Comparison of ENCODE assay signal across 8 mouse cellular contexts in genomic region chr1:91459059-91459809, GRCm38 (mm10). TPM values are rescaled to one million over a fixed set of nuclear protein-coding genes. Genes with fewer than 3 reads are reported as not detected.
DNase-seq lines count a peak whose midpoint lies in the region; ATAC-seq and TF ChIP-seq lines count a peak whose summit lies in the region.

Gene Per2, minus strand, starts transcription at chr1:91459324.

- DNase-seq in adrenal gland, postnatal 14 days = peak; percentile 100
- DNase-seq in embryonic facial prominence, embryonic 10.5 days (ENCODE audit: low spot score) = peak; percentile 100
- DNase-seq in left cerebral cortex, postnatal 4 days = peak; percentile 99
- peak; percentile 100 for DNase-seq in midbrain, embryonic 11.5 days (ENCODE audit: low spot score, missing footprints)
- DNase-seq in right cerebral cortex, postnatal 4 days = peak; percentile 99
- peak; percentile 99 for DNase-seq in yolk sac, embryonic 10.5 days (ENCODE audit: low spot score)

- H3K4me1 ChIP-seq in embryonic facial prominence, embryonic 10.5 days = peaks cover 64% of the 10 kb centered on the region
- peaks cover 24% of the 10 kb centered on the region for H3K4me1 ChIP-seq in intestine, postnatal 0 days (replicated peaks; ENCODE audit: control insufficient read depth, insufficient read depth, low read length)
- peaks cover 26% of the 10 kb centered on the region for H3K4me1 ChIP-seq in midbrain, embryonic 11.5 days (ENCODE audit: control insufficient read depth, insufficient read depth, low read length)

- peak within 1 kb of the TSS; percentile 82 for H3K9ac ChIP-seq in intestine, postnatal 0 days (ENCODE audit: low read depth, low read length)
- peak within 1 kb of the TSS; percentile 57 for H3K9ac ChIP-seq in midbrain, embryonic 11.5 days (ENCODE audit: low read length)

- H3K27ac ChIP-seq in embryonic facial prominence, embryonic 10.5 days (replicated peaks) = peak within 1 kb of the TSS; percentile 80
- H3K27ac ChIP-seq in intestine, postnatal 0 days (ENCODE audit: low read depth, low read length) = peak within 1 kb of the TSS; percentile 97
- H3K27ac ChIP-seq in midbrain, embryonic 11.5 days (ENCODE audit: low read depth, low read length) = no peak within 1 kb of the TSS

- H3K4me3 ChIP-seq in embryonic facial prominence, embryonic 10.5 days = peak within 1 kb of the TSS; percentile 79
- H3K4me3 ChIP-seq in intestine, postnatal 0 days (ENCODE audit: low read depth, low read length) = peak within 1 kb of the TSS; percentile 83
- peak within 1 kb of the TSS; percentile 61 for H3K4me3 ChIP-seq in midbrain, embryonic 11.5 days (ENCODE audit: low read depth, low read length)

- intact Hi-C loops in left cerebral cortex, postnatal 4 days (cut with DNase I) = no loop called here

- ATAC-seq in granulocyte monocyte progenitor cell, adult 5-6 weeks (replicated peaks; ENCODE audit: poor library complexity, severe bottlenecking) = peak; percentile 75
- ATAC-seq in intestine, postnatal 0 days = peak; percentile 81
- peak; percentile 96 for ATAC-seq in midbrain, embryonic 11.5 days (ENCODE audit: low FRiP score)

- under 1% methylated on average over 91 of the region's 91 CpGs for WGBS in embryonic facial prominence, embryonic 10.5 days
- under 1% methylated on average over 90 of the region's 91 CpGs for WGBS in intestine, postnatal 0 days
- WGBS in midbrain, embryonic 11.5 days = under 1% methylated on average over 91 of the region's 91 CpGs

- peak within 1 kb of the TSS; percentile 76 for H3K4me2 ChIP-seq in intestine, postnatal 0 days (replicated peaks; ENCODE audit: low read depth)
- peak within 1 kb of the TSS; percentile 76 for H3K4me2 ChIP-seq in midbrain, embryonic 11.5 days

- H3K36me3 ChIP-seq in embryonic facial prominence, embryonic 10.5 days (replicated peaks) = no peaks in the 10 kb centered on the region
- no peaks in the 10 kb centered on the region for H3K36me3 ChIP-seq in intestine, postnatal 0 days (ENCODE audit: control insufficient read depth, insufficient read depth)
- H3K36me3 ChIP-seq in midbrain, embryonic 11.5 days (ENCODE audit: control insufficient read depth, insufficient read depth, low read length) = no peaks in the 10 kb centered on the region

- H3K9me3 ChIP-seq in embryonic facial prominence, embryonic 10.5 days = no peaks in the 10 kb centered on the region
- H3K9me3 ChIP-seq in intestine, postnatal 0 days (ENCODE audit: control insufficient read depth) = no peaks in the 10 kb centered on the region
- H3K9me3 ChIP-seq in midbrain, embryonic 11.5 days (ENCODE audit: control insufficient read depth, low read length) = no peaks in the 10 kb centered on the region

- peaks cover 25% of the 10 kb centered on the region for H3K27me3 ChIP-seq in embryonic facial prominence, embryonic 10.5 days (replicated peaks; ENCODE audit: low read depth, poor library complexity, severe bottlenecking)
- no peaks in the 10 kb centered on the region for H3K27me3 ChIP-seq in intestine, postnatal 0 days (replicated peaks; ENCODE audit: control insufficient read depth, insufficient read depth, low read length)
- peaks cover 6% of the 10 kb centered on the region for H3K27me3 ChIP-seq in midbrain, embryonic 11.5 days (ENCODE audit: control insufficient read depth, insufficient read depth, low read length)

- TF ChIP-seq CTCF in intestine, postnatal 0 days (IDR thresholded peaks at IDR 0.05; ENCODE audit: low read depth) = peak; percentile 71

RNA-seq across cellular contexts. Expression of gene Per2, which starts in this region (rescaled TPM):
- 38.3 and 42.3 TPM in 2 replicates for total RNA-seq in adrenal gland, postnatal 14 days (2021)
- 1.3 and 2.0 TPM in 2 replicates for polyA plus RNA-seq in embryonic facial prominence, embryonic 10.5 days (2016; fragmentation: Nextera tagmentation; extraction: Ambion mirVana)
- 4.3 and 7.8 TPM in 2 replicates for total RNA-seq in granulocyte monocyte progenitor cell, adult 5-6 weeks (2014; fragmentation: Nextera tagmentation)
- 3.2 and 8.7 TPM in 2 replicates for total RNA-seq in granulocyte monocyte progenitor cell, adult 5-6 weeks (2017)
- 7.2 and 7.9 TPM in 2 replicates for polyA plus RNA-seq in intestine, postnatal 0 days (2015; fragmentation: Nextera tagmentation; extraction: Ambion mirVana)
- 10 to 100 TPM in 1 of 2 experiments, 1 to 10 TPM in 1; 8.4 to 10.7 TPM for total RNA-seq in left cerebral cortex, postnatal 4 days (2021)
- polyA plus RNA-seq in midbrain, embryonic 11.5 days (2014; fragmentation: Nextera tagmentation; extraction: Ambion mirVana) = 1.5 and 1.6 TPM in 2 replicates
